Mouse (Mus musculus) frontal cortex, postnatal 25 days (tissue): Measurements from ENCODE around the gene Dis3l2.

Source experiments
- DNase-seq, 2 experiments: peaks; one replicate each; pipeline ENCODE4 v3.0.0; 2022; ENCODE audit warnings: low spot score in 2 of 2

Dis3l2 gene

GRCm38 (mm10) chr1:86733160-86733821, 29.7 kb downstream of the Dis3l2 start:
- no peak for DNase-seq

GRCm38 (mm10) chr1:86736414-86736813, 32.8 kb downstream of the Dis3l2 start:
- no peak for DNase-seq

GRCm38 (mm10) chr1:86742896-86743295, 39.3 kb downstream of the Dis3l2 start:
- DNase-seq, result no peak

GRCm38 (mm10) chr1:86747034-86747433, 43.4 kb downstream of the Dis3l2 start:
- no peak for DNase-seq

- no peak for DNase-seq
These were observed 46.5 kb downstream of the Dis3l2 start for GRCm38 (mm10) chr1:86750094-86750493.

GRCm38 (mm10) chr1:86753416-86753815, 49.8 kb downstream of the Dis3l2 start:
- DNase-seq, result no peak

GRCm38 (mm10) chr1:86754335-86754734, 50.7 kb downstream of the Dis3l2 start:
- no peak for DNase-seq

GRCm38 (mm10) chr1:86758091-86758490, 54.5 kb downstream of the Dis3l2 start:
- no peak for DNase-seq

GRCm38 (mm10) chr1:86762161-86762560, 58.6 kb downstream of the Dis3l2 start:
- no peak for DNase-seq

- no peak for DNase-seq
These were observed 97.6 kb downstream of the Dis3l2 start for GRCm38 (mm10) chr1:86801241-86801640.

- no peak for DNase-seq
These were observed 108.1 kb downstream of the Dis3l2 start for GRCm38 (mm10) chr1:86811756-86812155.

- DNase-seq, result no peak
These were observed 118.7 kb downstream of the Dis3l2 start for GRCm38 (mm10) chr1:86822266-86822665.

- no peak for DNase-seq
These were observed 130.9 kb downstream of the Dis3l2 start for GRCm38 (mm10) chr1:86834351-86834987.

- DNase-seq, result no peak
These were observed 131.4 kb downstream of the Dis3l2 start for GRCm38 (mm10) chr1:86834988-86835387.

- no peak for DNase-seq
These were observed 147.1 kb downstream of the Dis3l2 start for GRCm38 (mm10) chr1:86850754-86851153.

GRCm38 (mm10) chr1:86858876-86859275, 155.3 kb downstream of the Dis3l2 start:
- no peak for DNase-seq

GRCm38 (mm10) chr1:86859371-86859770, 155.8 kb downstream of the Dis3l2 start:
- DNase-seq, result no peak

GRCm38 (mm10) chr1:86873745-86874144, 170.1 kb downstream of the Dis3l2 start:
- no peak for DNase-seq

- DNase-seq, result no peak
These were observed 175.1 kb downstream of the Dis3l2 start for GRCm38 (mm10) chr1:86878743-86879142.

GRCm38 (mm10) chr1:86879547-86879946, 175.9 kb downstream of the Dis3l2 start:
- DNase-seq, result no peak

GRCm38 (mm10) chr1:86887060-86887459, 183.5 kb downstream of the Dis3l2 start:
- DNase-seq, result no peak

GRCm38 (mm10) chr1:86912481-86912880, 208.9 kb downstream of the Dis3l2 start:
- DNase-seq, result no peak

- no peak for DNase-seq
These were observed 210.3 kb downstream of the Dis3l2 start for GRCm38 (mm10) chr1:86913896-86914295.

GRCm38 (mm10) chr1:86914697-86915096, 211.1 kb downstream of the Dis3l2 start:
- DNase-seq, result no peak
